Comparison of ENCODE assay signal across 21 mouse cellular contexts in the genomic region with DNA sequence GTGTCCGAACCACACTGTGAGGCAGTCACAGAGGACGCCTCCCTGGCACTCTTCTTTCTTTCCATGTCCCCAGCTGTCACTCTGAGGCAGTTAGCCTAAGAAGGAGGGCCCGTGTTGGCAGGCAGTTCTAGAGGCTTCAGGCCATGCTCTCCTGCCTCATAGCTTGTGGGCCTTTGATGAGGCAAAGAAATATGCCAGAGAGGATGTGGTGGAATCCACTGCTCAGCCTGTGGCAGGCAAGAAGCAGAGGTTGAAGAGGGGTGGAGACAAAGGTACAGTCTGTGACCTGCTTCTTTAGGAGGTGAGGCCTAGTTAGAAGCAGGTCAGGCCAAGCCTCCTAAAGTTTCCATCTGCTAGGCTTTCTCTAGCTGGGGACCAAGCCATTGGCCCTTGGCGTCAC. TPM values are rescaled to one million over a fixed set of nuclear protein-coding genes. Genes with fewer than 3 reads are reported as not detected.
"Had no signal": no experiment of that assay in that cellular context is flagged by ENCODE, and none has a peak within 500 bp of the region (broad histone marks: within the 10 kb centered on the region; RNA-seq: fewer than 3 reads in every experiment).

No protein-coding gene starts in this region.

- H3K9ac ChIP-seq: intestine, embryonic 15.5 days; kidney, embryonic 15.5 days; limb, embryonic 13.5 days; liver, embryonic 14.5 days; midbrain, embryonic 12.5 days; neural tube, embryonic 12.5 days had no signal

- H3K9me3 ChIP-seq: intestine, embryonic 15.5 days; kidney, embryonic 15.5 days; limb, embryonic 13.5 days; megakaryocyte, embryonic 14.5 days; midbrain, embryonic 12.5 days; neural tube, embryonic 12.5 days had no signal

- ATAC-seq: intestine, embryonic 15.5 days; lung, postnatal 0 days had no signal

- H3K27ac ChIP-seq: intestine, embryonic 15.5 days; kidney, embryonic 15.5 days; limb, embryonic 13.5 days; liver, embryonic 14.5 days; midbrain, embryonic 12.5 days; neural tube, embryonic 12.5 days; stomach, postnatal 0 days had no signal

- H3K4me3 ChIP-seq: intestine, embryonic 15.5 days; kidney, embryonic 15.5 days; limb, embryonic 13.5 days; megakaryocyte, embryonic 14.5 days; midbrain, embryonic 12.5 days; myocyte; neural tube, embryonic 12.5 days had no signal

- H3K4me1 ChIP-seq: intestine, embryonic 15.5 days; limb, embryonic 13.5 days; midbrain, embryonic 12.5 days; neural tube, embryonic 12.5 days had no signal

- H3K4me2 ChIP-seq: intestine, embryonic 15.5 days; kidney, embryonic 15.5 days; limb, embryonic 13.5 days; midbrain, embryonic 12.5 days; neural tube, embryonic 12.5 days had no signal

- DNase-seq: kidney, adult 18-20 months; kidney, postnatal 36 days; layer of hippocampus, adult 9-11 months; layer of hippocampus, postnatal 36 days; left cerebral cortex, postnatal 4 days; lung, adult 2 months; lung, postnatal 4 days had no signal

- H3K27me3 ChIP-seq: intestine, embryonic 15.5 days; kidney, embryonic 15.5 days; limb, embryonic 13.5 days; megakaryocyte, embryonic 14.5 days; midbrain, embryonic 12.5 days; neural tube, embryonic 12.5 days had no signal

RNA-seq across cellular contexts. Expression of a gene that starts 11.2 kb away (rescaled TPM):
- total RNA-seq: liver, adult 2 months; neutrophil, adult 5-6 weeks had no signal
- polyA plus RNA-seq: kidney, embryonic 15.5 days; liver, embryonic 14.5 days; lung, adult 2 months; lung, postnatal 0 days; midbrain, embryonic 12.5 days; myocyte; neural tube, embryonic 12.5 days; stomach, postnatal 0 days had no signal

RNA-seq across cellular contexts. Expression of a gene that starts 33.4 kb away (rescaled TPM):
- total RNA-seq: layer of hippocampus, adult 18-20 months; layer of hippocampus, postnatal 36 days; left cerebral cortex, postnatal 10 days; left cerebral cortex, postnatal 4 days; liver, adult 2 months; neutrophil, adult 5-6 weeks had no signal
- polyA plus RNA-seq: intestine, embryonic 15.5 days; kidney, embryonic 15.5 days; limb, embryonic 13.5 days; liver, adult 2 months; liver, embryonic 14.5 days; lung, adult 2 months; lung, postnatal 0 days; midbrain, embryonic 12.5 days; myocyte; neural tube, embryonic 12.5 days had no signal

RNA-seq across cellular contexts. Expression of a gene that starts 36.7 kb away (rescaled TPM):
- total RNA-seq: layer of hippocampus, postnatal 36 days; neutrophil, adult 5-6 weeks had no signal
- polyA plus RNA-seq: liver, adult 2 months; myocyte had no signal
